Mouse (Mus musculus): ENCODE measurements around the gene Olfr976. TPM values are rescaled to one million over a fixed set of nuclear protein-coding genes. Genes with fewer than 3 reads are reported as not detected.

Gene Olfr976
- polyA plus RNA-seq, 1 experiment from 2014 or later = not detected

Other genes with a start within 250 kb of the Olfr976 start
- not detected in 2 replicates for gene Olfr965, start 249.8 kb downstream of the Olfr976 start, polyA plus RNA-seq (2016; fragmentation: Nextera tagmentation; extraction: Ambion mirVana)
- gene Olfr150, start 230.2 kb downstream of the Olfr976 start, polyA plus RNA-seq (2016; fragmentation: Nextera tagmentation; extraction: Ambion mirVana) = not detected in 2 replicates
- not detected in 2 replicates for gene Olfr967, start 214.9 kb downstream of the Olfr976 start, polyA plus RNA-seq (2016; fragmentation: Nextera tagmentation; extraction: Ambion mirVana)
- not detected in 2 replicates for gene Olfr968, start 177.9 kb downstream of the Olfr976 start, polyA plus RNA-seq (2016; fragmentation: Nextera tagmentation; extraction: Ambion mirVana)
- not detected in 2 replicates for gene Olfr969, start 170.2 kb downstream of the Olfr976 start, polyA plus RNA-seq (2016; fragmentation: Nextera tagmentation; extraction: Ambion mirVana)
- gene Olfr970, start 152.3 kb downstream of the Olfr976 start, polyA plus RNA-seq (2016; fragmentation: Nextera tagmentation; extraction: Ambion mirVana) = not detected in 2 replicates
- gene Olfr971, start 124.3 kb downstream of the Olfr976 start, polyA plus RNA-seq (2016; fragmentation: Nextera tagmentation; extraction: Ambion mirVana) = not detected in 2 replicates
- not detected in 2 replicates for gene Olfr972, start 94.7 kb downstream of the Olfr976 start, polyA plus RNA-seq (2016; fragmentation: Nextera tagmentation; extraction: Ambion mirVana)
- gene Olfr229, start 53.8 kb downstream of the Olfr976 start, polyA plus RNA-seq (2016; fragmentation: Nextera tagmentation; extraction: Ambion mirVana) = not detected in 2 replicates
- not detected in 2 replicates for gene Olfr974, start 23.6 kb downstream of the Olfr976 start, polyA plus RNA-seq (2016; fragmentation: Nextera tagmentation; extraction: Ambion mirVana)
- gene Olfr975, start 9.1 kb downstream of the Olfr976 start, polyA plus RNA-seq (2016; fragmentation: Nextera tagmentation; extraction: Ambion mirVana) = not detected in 2 replicates
- not detected in 2 replicates for gene Olfr978, start 31.0 kb upstream of the Olfr976 start, polyA plus RNA-seq (2016; fragmentation: Nextera tagmentation; extraction: Ambion mirVana)
- gene Olfr979, start 42.3 kb upstream of the Olfr976 start, polyA plus RNA-seq (2016; fragmentation: Nextera tagmentation; extraction: Ambion mirVana) = not detected in 2 replicates
- not detected in 2 replicates for gene Olfr980, start 48.4 kb upstream of the Olfr976 start, polyA plus RNA-seq (2016; fragmentation: Nextera tagmentation; extraction: Ambion mirVana)
- gene Olfr981, start 60.3 kb upstream of the Olfr976 start, polyA plus RNA-seq (2016; fragmentation: Nextera tagmentation; extraction: Ambion mirVana) = not detected in 2 replicates
- gene Olfr982, start 112.7 kb upstream of the Olfr976 start, polyA plus RNA-seq (2016; fragmentation: Nextera tagmentation; extraction: Ambion mirVana) = not detected in 2 replicates
- not detected in 2 replicates for gene Olfr983, start 132.5 kb upstream of the Olfr976 start, polyA plus RNA-seq (2016; fragmentation: Nextera tagmentation; extraction: Ambion mirVana)
- not detected in 2 replicates for gene Olfr984, start 153.1 kb upstream of the Olfr976 start, polyA plus RNA-seq (2016; fragmentation: Nextera tagmentation; extraction: Ambion mirVana)
- gene Olfr985, start 169.1 kb upstream of the Olfr976 start, polyA plus RNA-seq (2016; fragmentation: Nextera tagmentation; extraction: Ambion mirVana) = not detected in 2 replicates
- not detected in 2 replicates for gene Tmem225, start 187.0 kb upstream of the Olfr976 start, polyA plus RNA-seq (2016; fragmentation: Nextera tagmentation; extraction: Ambion mirVana)
- gene Olfr986, start 219.8 kb upstream of the Olfr976 start, polyA plus RNA-seq (2016; fragmentation: Nextera tagmentation; extraction: Ambion mirVana) = not detected in 2 replicates
- gene Zfp202, start 231.2 kb upstream of the Olfr976 start, polyA plus RNA-seq (2016; fragmentation: Nextera tagmentation; extraction: Ambion mirVana) = 7.5 and 8.4 TPM in 2 replicates

All from limb, embryonic 10.5 days (tissue).